Mouse (Mus musculus) lung, adult 2 months (tissue): ENCODE measurements at regions not wholly inside any gene's neighbourhood (a gene's known extent, or its start where the extent isn't known, plus 50 kb on each side); places are given as distances from the start of the nearest gene placed in this dataset.

ENCODE experiments used
- DNase-seq: peaks from one replicate; pipeline ENCODE4 v3.0.0; 2022
- H3K4me1 ChIP-seq: fragments of 200-500 bp; 2 replicates; pipeline ENCODE4 v1.6.1; 2011; ENCODE audit warnings: low read length; ENCODE audit not compliant: control insufficient read depth, insufficient read depth
- H3K4me3 ChIP-seq: fragments of 200-500 bp; replicated peaks from 2 replicates; pipeline ENCODE3; 2011; ENCODE audit warnings: low read depth, mild to moderate bottlenecking, control low read depth, low read length; ENCODE audit errors: extremely low read depth
- CTCF ChIP-seq: fragments of 200-500 bp; IDR thresholded peaks from 2 replicates; pipeline ENCODE4 v1.5.1; 2011; ENCODE audit warnings: mild to moderate bottlenecking, low read length, control low read depth; ENCODE audit not compliant: insufficient read depth
- POLR2A ChIP-seq: fragments of 200-500 bp; IDR thresholded peaks from 2 replicates; pipeline ENCODE4 v1.6.1; 2011; ENCODE audit warnings: low read depth, mild to moderate bottlenecking, control low read depth, low read length, borderline replicate concordance; ENCODE audit errors: extremely low read depth
- WGBS: fragments of 180-500 bp; shearing (Covaris S2); methylation state at CpG from one replicate; pipeline ENCODE4 v1.1.7; 2018; 5-methylcytosine and 5-hydroxymethylcytosine counted together

DNA sequence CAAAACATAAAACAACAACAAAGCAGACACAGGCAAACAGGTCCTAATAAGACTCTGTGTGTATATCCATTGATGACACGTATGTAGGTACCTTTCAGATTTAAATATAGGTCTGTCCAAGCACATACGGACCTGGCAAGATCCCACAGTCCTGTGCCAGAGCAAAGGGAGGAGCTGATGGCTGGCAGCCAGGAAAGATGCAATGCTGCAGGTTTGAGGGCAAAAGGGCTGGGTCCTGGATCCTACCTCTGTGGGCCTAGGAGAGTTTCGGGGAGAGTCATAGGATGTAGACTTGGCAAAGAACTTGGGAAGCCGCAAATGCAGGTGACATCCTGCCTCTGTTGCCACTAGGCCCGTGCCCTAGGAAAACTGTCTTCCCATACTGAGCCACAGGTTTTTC, 54.6 kb upstream of the Rnf24 start:
- TF ChIP-seq CTCF: no peak
- TF ChIP-seq POLR2A: no peak
- Histone ChIP-seq H3K4me1 (no peaks in the 10 kb centered on the region), H3K4me3 (no peak overlapping the region)
- DNase-seq: no peak
- WGBS: 79% methylated on average over 5 of the region's 5 CpGs

DNA sequence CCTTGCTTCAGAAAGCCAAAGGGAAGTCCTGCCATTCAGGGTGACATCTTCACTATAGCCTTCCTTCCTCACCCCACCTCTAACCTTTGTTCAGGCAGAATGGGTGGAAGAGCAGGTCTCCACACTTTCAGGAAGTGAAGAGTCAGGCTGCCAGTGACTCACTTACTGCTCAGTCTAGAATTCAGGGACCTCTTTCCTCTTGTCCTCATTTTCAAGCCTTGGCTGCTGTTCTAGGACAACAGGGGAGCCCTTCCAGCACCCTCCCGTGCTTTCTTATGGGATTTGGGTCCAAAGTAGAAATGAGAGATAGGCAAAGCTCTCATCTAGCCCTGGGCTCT, 51.5 kb upstream of the Rnf24 start:
- 50% methylated on average over 1 of the region's 1 CpGs for WGBS
- TF ChIP-seq CTCF: no peak
- no peak for TF ChIP-seq POLR2A
- DNase-seq: no peak
- Histone ChIP-seq H3K4me3 (no peak overlapping the region), H3K4me1 (no peaks in the 10 kb centered on the region)

DNA sequence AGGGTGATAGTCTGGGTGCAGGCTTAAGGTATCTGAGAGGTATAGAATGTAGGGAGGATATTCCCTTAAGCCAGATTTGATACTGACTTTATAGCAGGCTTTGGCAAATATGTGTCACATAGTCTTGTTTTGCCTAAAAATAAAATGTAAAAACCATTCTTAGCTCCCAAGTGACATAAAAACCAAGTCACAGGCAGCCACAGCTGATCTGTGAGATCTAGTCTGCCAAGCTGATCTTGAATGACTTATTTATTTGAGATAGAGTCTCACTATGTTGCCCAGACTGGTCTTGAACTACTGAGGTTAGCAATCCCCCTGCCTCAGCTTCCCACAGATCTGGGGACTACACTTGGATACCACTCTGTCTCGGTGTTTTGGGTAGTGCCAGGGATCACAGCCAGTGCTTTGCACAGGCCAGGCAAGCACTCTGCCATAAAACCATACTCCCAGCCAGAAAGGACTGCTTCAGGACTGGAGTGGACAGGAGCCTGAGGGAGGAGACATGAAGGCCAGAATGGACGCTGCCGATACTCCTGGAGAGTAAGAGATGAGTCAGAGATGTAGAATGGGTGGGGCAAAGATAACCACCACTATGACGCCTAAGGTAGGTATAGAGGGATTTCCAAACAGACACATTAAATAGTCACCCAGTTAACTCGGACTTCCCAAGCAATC, 51.0 kb upstream of the Rnf24 start:
- Histone ChIP-seq H3K4me1 (no peaks in the 10 kb centered on the region), H3K4me3 (no peak overlapping the region)
- WGBS: 69% methylated on average over 5 of the region's 5 CpGs
- DNase-seq: no peak
- no peak for TF ChIP-seq POLR2A
- no peak for TF ChIP-seq CTCF
